Mouse (Mus musculus) urinary bladder, adult 18-20 months (tissue): ENCODE results near the gene Ppp3ca.

ENCODE experiments used
- DNase-seq, 2 experiments: peaks; one replicate each; pipeline ENCODE4 v3.0.0; 2022; ENCODE audit warnings: low spot score in 2 of 2, mixed read lengths in 2 of 2

The Ppp3ca gene

DNA sequence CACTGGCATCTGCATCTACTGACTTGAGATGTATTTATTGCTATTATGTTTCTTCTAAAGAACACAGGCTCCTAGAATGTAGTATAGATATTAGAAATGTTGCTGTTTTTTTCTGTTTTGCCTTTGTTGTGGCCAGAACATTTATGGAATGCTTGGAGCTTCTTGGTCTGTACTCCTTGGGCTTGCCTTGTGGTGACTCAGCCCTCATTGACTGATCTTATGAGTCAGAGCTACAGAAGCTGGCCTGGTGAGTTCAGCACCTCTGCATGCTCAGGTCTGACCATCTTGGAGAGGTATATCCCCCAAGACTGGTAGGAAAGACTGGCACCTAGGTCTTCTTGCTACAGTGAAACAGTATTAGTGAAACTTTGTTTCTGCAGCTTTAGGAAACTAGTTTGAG lies 52.6 kb downstream of the Ppp3ca start:
- DNase-seq: no peak

DNA sequence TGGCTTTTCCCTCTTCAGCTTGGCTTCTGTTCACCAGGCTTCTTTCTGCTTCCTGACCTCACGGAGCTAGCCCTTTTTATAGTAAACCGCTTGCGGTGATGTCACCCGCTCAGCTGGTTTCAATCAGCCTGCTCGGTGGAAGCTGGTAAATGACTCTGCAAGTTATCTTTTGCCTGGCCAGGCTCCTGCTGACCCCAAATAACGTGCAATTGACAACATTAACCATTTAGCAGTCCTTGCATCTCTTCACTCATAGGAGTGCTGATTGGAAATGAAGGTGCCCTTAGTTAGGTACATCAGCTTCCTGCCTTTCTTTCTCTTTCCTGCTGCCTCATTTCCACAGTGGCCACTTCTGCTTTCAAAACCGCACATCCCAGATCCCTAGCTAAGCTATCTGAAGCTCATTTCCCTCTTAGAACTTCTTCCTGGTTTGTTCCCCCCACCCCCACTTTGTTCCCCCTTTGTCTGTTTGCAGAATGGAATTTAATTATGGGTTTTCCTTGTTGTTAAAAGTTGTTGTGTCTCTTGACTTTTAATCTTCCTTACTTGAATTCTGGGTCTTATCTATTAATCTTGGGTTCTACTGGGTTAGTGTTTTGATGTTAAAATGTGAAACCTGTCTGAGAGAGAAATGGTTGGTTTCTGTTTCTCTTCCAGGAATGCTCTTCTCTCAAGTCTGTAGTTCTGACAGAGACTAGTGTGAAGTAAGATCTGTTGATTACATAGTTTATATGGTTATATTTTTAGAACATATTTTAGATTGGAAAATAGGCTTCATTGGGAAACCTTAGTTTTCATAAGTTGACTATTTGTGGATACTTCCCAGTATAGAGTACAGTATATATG lies 55.6 kb downstream of the Ppp3ca start:
- peak in 1 of 2 experiments; percentile 69 for DNase-seq

DNA sequence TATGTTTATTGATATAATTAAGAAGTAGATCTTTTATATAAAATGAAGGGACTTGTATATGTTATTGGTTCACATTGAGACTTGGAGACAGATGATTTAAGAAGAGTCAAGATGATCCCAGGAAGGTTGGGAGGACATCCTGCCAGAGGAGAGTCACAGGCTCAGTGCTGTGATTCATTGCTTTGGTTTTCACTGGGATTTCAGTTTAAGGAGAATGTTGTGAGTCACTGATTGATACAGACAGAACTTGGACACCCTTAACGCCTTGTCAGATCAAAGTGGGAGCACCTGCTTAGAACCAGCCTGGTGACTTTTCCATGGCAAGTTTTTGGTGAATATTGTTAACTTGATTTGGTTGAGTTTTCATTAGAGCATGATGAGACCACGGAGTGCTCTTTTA lies 58.0 kb downstream of the Ppp3ca start:
- DNase-seq: no peak

- DNase-seq: no peak
These were observed 60.1 kb downstream of the Ppp3ca start for GRCm38 (mm10) chr3:136729978-136730377.

DNA sequence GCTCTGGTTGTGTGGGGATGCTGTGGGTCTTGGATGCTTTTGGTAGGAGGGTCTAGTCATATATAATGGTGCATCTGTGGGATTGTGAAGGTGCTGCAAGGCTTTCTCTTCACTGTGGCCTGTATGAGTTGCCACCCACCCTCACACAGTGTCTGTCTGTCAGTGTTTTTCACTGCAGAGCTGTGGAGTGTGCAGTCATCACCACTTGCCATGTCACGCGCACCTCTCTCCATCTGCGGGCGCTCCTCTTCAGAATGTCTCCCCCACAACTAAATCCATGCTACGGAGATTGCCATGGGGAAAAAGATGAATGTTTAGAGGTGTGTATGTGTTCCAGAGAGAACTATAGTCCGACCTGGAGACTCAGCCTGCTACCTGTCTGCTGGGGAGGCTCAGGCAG lies 61.7 kb downstream of the Ppp3ca start:
- no peak for DNase-seq

DNA sequence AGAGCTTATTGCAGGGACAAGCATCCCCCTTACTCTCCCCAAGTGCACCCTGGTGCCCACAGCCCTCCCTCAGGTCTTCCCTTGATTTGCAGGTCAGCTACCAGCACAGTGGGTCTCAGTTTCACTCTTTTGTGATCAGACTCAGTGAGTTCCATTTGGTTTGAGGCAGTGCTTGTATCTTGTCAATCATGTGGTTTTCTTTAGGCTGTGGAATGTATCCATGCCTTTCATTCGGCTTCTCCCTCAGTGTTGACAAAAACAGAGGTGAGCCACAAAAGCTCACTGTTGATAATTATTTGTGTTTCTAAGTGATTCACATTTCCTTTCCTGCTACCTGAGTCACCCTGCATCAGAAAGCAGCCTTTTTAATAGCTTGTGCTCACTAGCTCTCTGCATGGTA lies 66.1 kb downstream of the Ppp3ca start:
- no peak for DNase-seq

GRCm38 (mm10) chr3:136736773-136737298 lies 66.9 kb downstream of the Ppp3ca start:
- no peak for DNase-seq

DNA sequence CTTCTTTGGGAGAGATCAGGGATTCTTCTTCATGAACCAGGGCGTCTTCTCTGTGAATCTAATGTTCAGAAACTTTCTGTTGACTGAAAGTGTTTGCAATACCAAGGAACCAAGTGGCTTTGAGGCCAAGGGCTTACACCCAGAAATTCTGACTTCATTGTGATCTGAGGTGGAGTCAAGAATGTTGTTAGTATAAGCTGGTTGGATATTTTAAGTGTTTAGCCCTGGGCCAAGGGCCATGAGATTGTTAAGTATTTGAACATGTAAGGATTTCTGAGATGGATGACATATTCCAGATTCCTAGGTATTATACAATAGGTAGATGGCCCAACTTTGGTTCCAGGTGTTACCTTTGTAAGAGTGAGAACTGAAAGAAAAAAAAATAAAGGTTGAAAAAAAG lies 68.5 kb downstream of the Ppp3ca start:
- no peak for DNase-seq

GRCm38 (mm10) chr3:136738914-136739313 lies 69.0 kb downstream of the Ppp3ca start:
- DNase-seq: no peak

GRCm38 (mm10) chr3:136741659-136742058 lies 71.7 kb downstream of the Ppp3ca start:
- DNase-seq: no peak

DNA sequence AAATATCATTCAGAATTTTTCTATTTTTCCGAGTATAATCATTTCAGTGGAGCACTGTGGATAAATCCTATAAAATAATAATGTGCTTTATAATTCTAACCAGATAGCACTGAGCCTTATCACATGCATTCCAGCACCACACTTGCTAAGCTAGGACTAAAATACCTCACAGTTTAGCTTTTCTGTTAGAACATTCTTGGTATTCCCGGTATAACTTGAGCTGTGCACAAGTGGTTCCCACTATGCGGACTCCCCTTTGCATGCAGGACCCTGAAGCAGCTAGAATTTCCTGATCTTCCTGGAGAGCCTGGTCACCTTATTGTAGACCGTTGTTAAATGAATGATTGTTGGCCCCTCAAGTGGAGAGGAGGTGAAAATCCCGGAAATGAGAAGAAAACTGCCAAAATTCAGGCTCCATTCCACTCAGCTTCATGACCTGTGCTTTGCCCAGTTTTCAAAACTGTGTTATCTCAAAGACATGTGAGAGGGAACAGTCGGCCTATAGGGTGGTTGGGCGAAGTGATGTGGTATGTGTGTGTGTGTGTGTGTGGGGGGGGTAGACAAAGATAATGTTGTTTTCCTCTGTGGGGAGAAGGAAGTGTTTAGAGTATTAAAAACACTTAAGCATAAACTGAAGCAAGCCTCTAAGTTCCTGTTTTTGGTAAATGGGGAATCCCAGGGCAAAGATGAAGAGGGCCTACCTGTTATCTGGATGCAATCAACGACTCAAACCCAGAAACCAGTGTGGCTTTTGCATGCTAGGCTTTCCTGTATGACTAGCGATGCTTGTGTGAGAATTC lies 72.5 kb downstream of the Ppp3ca start:
- no peak for DNase-seq

DNA sequence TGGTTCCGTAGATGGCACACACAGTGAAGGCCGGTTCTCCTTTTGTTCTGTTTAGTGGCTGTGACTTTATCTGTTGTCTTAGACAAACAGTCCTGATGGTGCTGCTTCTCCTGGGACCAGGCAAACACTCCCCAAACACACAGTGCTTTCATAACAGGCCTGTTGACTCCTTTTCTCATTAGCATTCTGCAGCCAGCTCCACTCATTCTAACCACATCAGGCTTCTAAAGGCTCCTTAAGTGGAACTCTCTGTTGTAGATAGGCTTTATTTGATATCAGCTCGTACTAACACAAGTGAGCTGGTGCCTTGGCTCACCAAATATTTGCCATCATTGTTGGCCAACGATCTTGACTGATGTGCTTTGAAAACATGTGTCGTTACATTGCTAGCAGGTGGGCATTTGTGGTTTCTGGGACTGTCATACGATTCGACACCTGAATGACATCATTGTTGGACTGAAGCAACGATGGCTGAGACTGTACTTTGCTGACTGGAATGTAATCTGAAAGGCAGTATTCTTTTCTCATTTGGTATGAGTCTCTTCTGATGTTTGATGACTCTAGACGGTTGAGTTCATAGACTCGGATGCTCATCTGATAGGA lies 74.5 kb downstream of the Ppp3ca start:
- no peak for DNase-seq

- DNase-seq: no peak
These were observed 75.5 kb downstream of the Ppp3ca start for GRCm38 (mm10) chr3:136745456-136745855.

DNA sequence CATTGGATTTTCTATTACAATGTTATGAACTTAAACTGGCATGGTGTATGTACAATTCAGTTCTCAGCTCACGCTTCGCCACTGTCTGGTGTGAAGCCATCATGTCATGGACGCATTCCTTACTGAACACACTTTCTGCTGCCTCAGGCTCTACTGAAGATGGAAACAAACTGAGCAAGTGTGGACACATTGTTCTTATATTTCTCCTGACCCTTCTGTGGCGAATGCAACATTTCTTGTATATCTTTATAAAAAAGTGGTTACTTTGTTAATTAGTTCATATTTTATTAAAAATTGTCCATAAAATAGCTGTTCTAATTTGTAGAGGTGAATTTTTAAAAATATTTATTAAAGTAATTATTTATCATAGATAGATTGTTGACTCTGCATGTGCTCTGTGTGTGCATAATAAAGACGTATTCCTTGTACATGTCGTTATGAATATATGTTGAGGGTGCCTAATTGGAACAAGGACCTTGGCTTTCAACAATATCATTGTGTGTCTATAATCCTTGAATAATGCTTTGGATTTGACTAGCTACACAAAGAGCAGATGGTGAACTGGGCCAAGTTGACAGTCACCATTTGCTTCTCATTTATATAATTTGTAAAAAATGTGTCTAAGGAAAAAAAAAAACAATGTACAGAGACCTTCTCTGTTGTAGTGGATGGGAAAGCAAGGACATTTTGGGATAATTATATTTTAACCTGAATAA lies 79.0 kb downstream of the Ppp3ca start:
- no peak for DNase-seq

- no peak for DNase-seq
These were observed 79.5 kb downstream of the Ppp3ca start for GRCm38 (mm10) chr3:136749477-136749797.

GRCm38 (mm10) chr3:136749951-136750350 lies 80.0 kb downstream of the Ppp3ca start:
- DNase-seq: no peak

DNA sequence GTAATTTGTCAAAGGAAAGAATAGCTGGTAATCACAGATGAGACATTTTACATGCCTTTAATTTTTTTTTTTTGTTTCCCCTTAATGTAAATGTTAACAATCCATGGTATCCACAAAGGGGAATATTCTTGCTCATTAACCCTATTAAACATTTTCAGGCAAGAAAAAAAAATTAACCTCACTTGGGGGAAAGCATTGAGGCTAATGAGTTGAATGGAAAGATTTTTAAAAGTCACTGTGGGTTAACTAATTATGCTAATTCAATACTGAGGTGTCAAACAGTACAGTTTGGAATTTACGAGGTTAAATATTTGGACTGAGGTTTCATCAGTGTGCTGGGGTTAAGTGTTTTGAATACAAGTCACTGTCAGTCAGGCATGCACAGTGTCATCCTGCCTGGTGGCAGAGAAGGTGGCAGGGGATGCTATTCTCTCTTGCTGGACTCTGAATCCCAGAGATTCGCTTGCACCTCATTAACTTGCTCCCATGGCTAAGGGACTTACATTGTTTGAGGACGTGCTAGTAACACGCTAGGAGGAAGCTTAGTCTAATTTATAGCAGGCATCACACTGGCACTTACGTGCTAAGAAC lies 82.3 kb downstream of the Ppp3ca start:
- DNase-seq: no peak

DNA sequence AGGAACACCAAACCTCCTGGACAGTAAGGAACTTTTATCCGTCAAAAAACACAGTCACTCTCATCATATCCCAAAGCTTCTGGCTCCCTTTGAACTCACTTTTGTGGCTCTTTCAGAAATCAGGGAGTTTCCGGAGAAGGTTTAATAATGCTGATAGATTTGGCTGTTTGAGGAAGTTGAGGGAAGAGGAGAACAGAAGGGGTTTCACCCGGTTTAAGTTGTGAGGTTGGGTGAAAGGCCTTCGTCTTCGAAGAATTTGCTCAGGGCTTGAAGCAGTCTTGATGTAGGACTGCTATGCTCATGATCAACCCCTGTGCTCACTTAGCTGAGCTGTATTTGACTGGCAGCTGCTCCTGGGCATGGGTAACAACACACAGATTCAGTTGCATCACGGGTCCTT lies 86.2 kb downstream of the Ppp3ca start:
- DNase-seq: no peak

DNA sequence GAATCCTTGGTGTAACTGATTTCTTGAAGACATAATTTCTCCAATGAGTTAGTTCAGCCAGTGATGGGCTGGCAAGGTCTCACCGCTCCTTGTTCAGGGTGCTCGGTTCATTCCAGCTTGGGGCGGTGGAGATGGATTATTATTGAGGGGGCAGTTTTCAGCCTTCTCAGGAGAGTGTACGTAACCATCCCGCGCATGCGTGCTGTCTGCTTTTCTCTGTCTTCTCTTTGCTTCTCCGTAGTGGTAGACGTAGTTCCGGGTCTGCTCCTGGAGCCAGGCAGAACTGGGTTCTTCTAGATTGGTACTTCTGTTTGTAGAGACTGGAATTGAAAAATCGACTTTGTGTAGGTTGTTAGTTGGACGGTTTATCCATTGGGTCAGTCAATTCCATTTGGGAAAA lies 89.5 kb downstream of the Ppp3ca start:
- no peak for DNase-seq

DNA sequence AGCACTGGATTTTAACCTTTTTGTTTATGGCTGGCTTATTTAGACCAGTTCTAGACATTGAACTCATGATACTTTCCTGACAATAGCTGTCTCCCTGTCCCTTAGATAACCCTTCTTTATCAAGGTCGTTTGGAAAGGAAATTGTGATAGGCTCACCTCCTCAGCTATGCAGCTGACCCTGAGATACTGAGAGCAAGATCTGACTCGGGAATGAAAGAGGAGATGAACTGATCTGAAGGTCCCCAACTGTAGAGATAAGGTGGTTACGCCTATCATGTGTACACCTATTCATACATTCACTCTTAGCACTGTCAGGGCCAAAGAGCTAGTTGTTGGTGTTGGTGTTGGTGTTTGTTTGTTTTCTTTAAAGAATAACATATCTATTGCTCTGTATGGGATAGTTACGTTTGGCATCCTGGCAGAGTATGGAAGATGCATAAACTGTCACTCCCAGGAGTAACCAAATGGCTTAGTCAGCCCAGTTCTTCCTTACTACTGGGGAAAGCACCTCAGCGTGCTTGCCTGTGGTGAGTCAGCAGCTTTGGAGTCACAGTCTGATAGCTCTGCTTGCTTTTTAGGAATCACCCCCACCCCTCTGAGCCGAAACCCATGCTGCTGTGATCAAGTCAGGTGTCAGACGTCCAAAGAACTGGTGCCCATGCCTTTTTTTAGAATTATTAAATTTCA lies 91.5 kb downstream of the Ppp3ca start:
- no peak for DNase-seq

GRCm38 (mm10) chr3:136761979-136762341 lies 92.0 kb downstream of the Ppp3ca start:
- no peak for DNase-seq
